Mouse (Mus musculus): Measurements from ENCODE around the gene Polr2c. TPM values are rescaled to one million over a fixed set of nuclear protein-coding genes. Genes with fewer than 3 reads are reported as not detected.

The Polr2c gene
- polyA plus RNA-seq, 1 experiment = 99.6 TPM

GRCm38 (mm10) chr8:94875096-94875870 is 18.0 kb downstream of the Polr2c start:
- no peak for DNase-seq (ENCODE audit: extremely low spot score in 1 of 2, low spot score in 1 of 2)

GRCm38 (mm10) chr8:94875871-94876150 is 18.6 kb downstream of the Polr2c start:
- DNase-seq (ENCODE audit: extremely low spot score in 1 of 2, low spot score in 1 of 2) = no peak

- DNase-seq (ENCODE audit: extremely low spot score in 1 of 2, low spot score in 1 of 2) = peak in 1 of 2 experiments; percentile 76
Measured at GRCm38 (mm10) chr8:94876197-94876730, 19.0 kb downstream of the Polr2c start, which contains the start of gene Dok4. TSS of gene Dok4 (minus strand) at chr8:94876330.

GRCm38 (mm10) chr8:94876820-94877219 is 19.6 kb downstream of the Polr2c start:
- no peak for DNase-seq (ENCODE audit: extremely low spot score in 1 of 2, low spot score in 1 of 2)

GRCm38 (mm10) chr8:94880742-94881141 is 23.5 kb downstream of the Polr2c start:
- DNase-seq (ENCODE audit: extremely low spot score in 1 of 2, low spot score in 1 of 2) = no peak

- DNase-seq (ENCODE audit: extremely low spot score in 1 of 2, low spot score in 1 of 2) = no peak
Measured at GRCm38 (mm10) chr8:94888383-94889036, 31.3 kb downstream of the Polr2c start.

- DNase-seq (ENCODE audit: extremely low spot score in 1 of 2, low spot score in 1 of 2) = no peak
Measured at GRCm38 (mm10) chr8:94892917-94893316, 35.7 kb downstream of the Polr2c start.

- DNase-seq (ENCODE audit: extremely low spot score in 1 of 2, low spot score in 1 of 2) = no peak
Measured at GRCm38 (mm10) chr8:94899262-94899661, 42.0 kb downstream of the Polr2c start.

GRCm38 (mm10) chr8:94900617-94901016 is 43.4 kb downstream of the Polr2c start:
- DNase-seq (ENCODE audit: extremely low spot score in 1 of 2, low spot score in 1 of 2) = no peak

- DNase-seq (ENCODE audit: extremely low spot score in 1 of 2, low spot score in 1 of 2) = no peak
Measured at GRCm38 (mm10) chr8:94901031-94901430, 43.8 kb downstream of the Polr2c start.

GRCm38 (mm10) chr8:94903709-94904108 is 46.5 kb downstream of the Polr2c start:
- DNase-seq (ENCODE audit: extremely low spot score in 1 of 2, low spot score in 1 of 2) = no peak

GRCm38 (mm10) chr8:94904450-94905175 is 47.4 kb downstream of the Polr2c start:
- peak in 1 of 2 experiments; percentile 60 for DNase-seq (ENCODE audit: extremely low spot score in 1 of 2, low spot score in 1 of 2)

- DNase-seq (ENCODE audit: extremely low spot score in 1 of 2, low spot score in 1 of 2) = peak in 1 of 2 experiments; percentile 37
Measured at GRCm38 (mm10) chr8:94907591-94908300, 50.5 kb downstream of the Polr2c start.

GRCm38 (mm10) chr8:94908847-94909246 is 51.6 kb downstream of the Polr2c start:
- DNase-seq (ENCODE audit: extremely low spot score in 1 of 2, low spot score in 1 of 2) = peak in 1 of 2 experiments; percentile 87

- peak in 1 of 2 experiments; percentile 47 for DNase-seq (ENCODE audit: extremely low spot score in 1 of 2, low spot score in 1 of 2)
Measured at GRCm38 (mm10) chr8:94913061-94913660, 55.9 kb downstream of the Polr2c start.

- no peak for DNase-seq (ENCODE audit: extremely low spot score in 1 of 2, low spot score in 1 of 2)
Measured at GRCm38 (mm10) chr8:94914256-94914655, 57.0 kb downstream of the Polr2c start.

- no peak for DNase-seq (ENCODE audit: extremely low spot score in 1 of 2, low spot score in 1 of 2)
Measured at GRCm38 (mm10) chr8:94914701-94915101, 57.5 kb downstream of the Polr2c start.

- no peak for DNase-seq (ENCODE audit: extremely low spot score in 1 of 2, low spot score in 1 of 2)
Measured at GRCm38 (mm10) chr8:94916311-94916959, 59.2 kb downstream of the Polr2c start.

GRCm38 (mm10) chr8:94916960-94917324 is 59.7 kb downstream of the Polr2c start:
- DNase-seq (ENCODE audit: extremely low spot score in 1 of 2, low spot score in 1 of 2) = no peak

GRCm38 (mm10) chr8:94917352-94917751 is 60.1 kb downstream of the Polr2c start:
- DNase-seq (ENCODE audit: extremely low spot score in 1 of 2, low spot score in 1 of 2) = peak; percentile 36 to 68
